Mouse (Mus musculus): ENCODE measurements around the gene Pitpnm3.

GRCm38 (mm10) chr11:72130472-72130871, 5.1 kb downstream of the Pitpnm3 start:
- TF ChIP-seq CTCF (IDR thresholded peaks at IDR 0.05; ENCODE audit: extremely low read depth, insufficient read depth, low read length) (no peak), POLR2A (IDR thresholded peaks at IDR 0.05; ENCODE audit: extremely low read depth, insufficient read depth, low read length) (no peak)
